Mouse (Mus musculus): ENCODE measurements around the gene Fam71e2.
"Not testable (repeated sequence)": the region's sequence is repeated elsewhere in the genome, so short reads cannot be mapped to it uniquely, and the experiment has no call there.

Gene Fam71e2

GRCm38 (mm10) chr7:4771202-4771601 is at the start of gene Fam71e2:
Fam71e2 (minus strand) TSS chr7:4771302.
- no peak for DNase-seq (ENCODE audit: low spot score)

- no peak for DNase-seq (ENCODE audit: low spot score)
Observed at GRCm38 (mm10) chr7:4816559-4816958, 45.5 kb upstream of the Fam71e2 start.

- DNase-seq (ENCODE audit: low spot score), result no peak
Observed at GRCm38 (mm10) chr7:4813105-4813791, 42.1 kb upstream of the Fam71e2 start.

- DNase-seq (ENCODE audit: low spot score), result peak; percentile 99
Observed at GRCm38 (mm10) chr7:4812303-4813104, 41.4 kb upstream of the Fam71e2 start, which contains the start of gene Ube2s. Ube2s (minus strand) TSS chr7:4812590.

GRCm38 (mm10) chr7:4811842-4812302 is 40.8 kb upstream of the Fam71e2 start:
- DNase-seq (ENCODE audit: low spot score), result no peak

GRCm38 (mm10) chr7:4811131-4811530 is 40.0 kb upstream of the Fam71e2 start:
- DNase-seq (ENCODE audit: low spot score), result not testable (repeated sequence)

- DNase-seq (ENCODE audit: low spot score), result peak; percentile 74
Observed at GRCm38 (mm10) chr7:4806716-4807115, 35.6 kb upstream of the Fam71e2 start.

- DNase-seq (ENCODE audit: low spot score), result no peak
Observed at GRCm38 (mm10) chr7:4802247-4802646, 31.1 kb upstream of the Fam71e2 start.

- peak; percentile 65 for DNase-seq (ENCODE audit: low spot score)
Observed at GRCm38 (mm10) chr7:4795767-4796433, 24.8 kb upstream of the Fam71e2 start.

- no peak for DNase-seq (ENCODE audit: low spot score)
Observed at GRCm38 (mm10) chr7:4794631-4795168, 23.6 kb upstream of the Fam71e2 start.

- DNase-seq (ENCODE audit: low spot score), result no peak
Observed at GRCm38 (mm10) chr7:4793674-4794073, 22.6 kb upstream of the Fam71e2 start.

- not testable (repeated sequence) for DNase-seq (ENCODE audit: low spot score)
Observed at GRCm38 (mm10) chr7:4793248-4793647, 22.1 kb upstream of the Fam71e2 start.

GRCm38 (mm10) chr7:4792278-4793212 is 21.4 kb upstream of the Fam71e2 start, which contains the start of gene Rpl28:
Rpl28 (plus strand) TSS chr7:4792874.
- DNase-seq (ENCODE audit: low spot score), result peak; percentile 97

GRCm38 (mm10) chr7:4789436-4789935 is 18.4 kb upstream of the Fam71e2 start, which contains the start of gene Tmem238:
Tmem238 (minus strand) TSS chr7:4789656.
- no peak for DNase-seq (ENCODE audit: low spot score)

GRCm38 (mm10) chr7:4788499-4789435 is 17.7 kb upstream of the Fam71e2 start:
- peak; percentile 67 for DNase-seq (ENCODE audit: low spot score)

GRCm38 (mm10) chr7:4783667-4784268 is 12.7 kb upstream of the Fam71e2 start:
- no peak for DNase-seq (ENCODE audit: low spot score)

- no peak for DNase-seq (ENCODE audit: low spot score)
Observed at GRCm38 (mm10) chr7:4782759-4783158, 11.7 kb upstream of the Fam71e2 start, which contains the start of the genes Il11 and Tmem190. Il11 (minus strand) TSS chr7:4782859. Tmem190 (plus strand) TSS chr7:4782937.

GRCm38 (mm10) chr7:4782130-4782529 is 11.0 kb upstream of the Fam71e2 start:
- DNase-seq (ENCODE audit: low spot score), result no peak

GRCm38 (mm10) chr7:4779921-4780320 is 8.8 kb upstream of the Fam71e2 start:
- DNase-seq (ENCODE audit: low spot score), result no peak
